Mouse (Mus musculus): ENCODE measurements around the gene Bend7.

DNA sequence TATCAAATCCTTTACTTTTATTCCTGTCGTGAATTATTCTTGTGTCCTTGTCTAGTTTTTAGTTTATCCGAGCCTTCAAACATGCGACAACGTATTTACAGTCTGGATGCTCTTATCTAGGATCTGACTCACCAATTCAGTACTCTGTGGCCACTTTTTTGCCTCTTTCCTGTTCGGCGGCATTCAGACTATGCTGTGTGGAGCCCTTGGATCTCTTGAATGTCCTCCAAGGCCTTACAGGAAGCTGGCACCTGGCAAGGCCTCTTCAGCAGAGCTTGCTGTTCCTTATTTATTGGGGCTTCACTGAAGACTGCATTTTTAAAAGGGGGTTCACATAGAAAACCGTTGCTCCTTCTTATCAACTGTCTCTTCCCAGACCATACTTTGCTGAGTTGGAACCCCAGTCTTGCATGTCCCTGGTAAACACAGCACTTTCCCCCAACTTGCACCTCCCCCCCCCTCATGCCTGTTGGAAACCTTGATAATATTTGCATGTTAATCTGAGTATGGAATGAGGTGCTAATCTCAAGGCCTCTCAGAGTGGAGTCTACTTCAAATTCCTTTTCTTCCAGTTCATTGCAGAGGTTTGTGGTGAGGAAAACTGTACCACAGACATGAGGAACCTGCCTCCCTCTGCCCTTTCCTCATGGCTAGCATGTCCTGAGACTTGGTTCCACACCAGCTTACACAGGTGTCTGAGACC is 18.6 kb downstream of the Bend7 start:
- TF ChIP-seq POLR2A (IDR thresholded peaks at IDR 0.05; ENCODE audit: insufficient read depth, low read length) (no peak), CTCF (IDR thresholded peaks at IDR 0.05; ENCODE audit: low read depth, low read length) (no peak)

Data from ES-Bruce4 (cell line).